Mouse (Mus musculus): ENCODE measurements at regions not wholly inside any gene's neighbourhood (a gene's known extent, or its start where the extent isn't known, plus 50 kb on each side); places are given as distances from the start of the nearest gene placed in this dataset.
A peak's percentile ranks its signal among the peaks of the same experiment; 100 is the strongest.

DNA sequence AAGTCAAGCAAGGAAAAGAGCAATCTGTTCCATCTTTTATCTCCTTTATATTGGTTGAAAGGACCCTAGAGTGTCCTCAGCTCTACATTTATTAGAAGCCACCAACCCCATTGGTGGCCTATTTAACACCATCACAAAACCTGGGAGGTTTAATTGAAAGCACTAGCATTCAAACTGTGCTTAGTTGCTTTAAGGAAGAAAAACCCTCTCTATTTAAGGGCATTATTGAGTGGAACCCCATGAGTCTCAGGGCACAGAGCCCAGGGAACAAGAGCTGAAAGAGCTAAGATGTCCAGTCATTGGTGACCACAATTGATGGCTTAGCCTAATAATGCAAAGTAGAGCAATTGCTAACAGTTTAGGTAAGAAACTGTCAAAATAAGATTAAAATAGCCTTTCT lies 72.6 kb upstream of the Btbd3 start:
- peak; percentile 0 for DNase-seq
- intact Hi-C loops (cut with DNase I), result no loop called here

- intact Hi-C loops (cut with DNase I), result no loop called here
- no peak for DNase-seq
Measured at GRCm38 (mm10) chr2:138184866-138185265, 71.5 kb upstream of the Btbd3 start.

DNA sequence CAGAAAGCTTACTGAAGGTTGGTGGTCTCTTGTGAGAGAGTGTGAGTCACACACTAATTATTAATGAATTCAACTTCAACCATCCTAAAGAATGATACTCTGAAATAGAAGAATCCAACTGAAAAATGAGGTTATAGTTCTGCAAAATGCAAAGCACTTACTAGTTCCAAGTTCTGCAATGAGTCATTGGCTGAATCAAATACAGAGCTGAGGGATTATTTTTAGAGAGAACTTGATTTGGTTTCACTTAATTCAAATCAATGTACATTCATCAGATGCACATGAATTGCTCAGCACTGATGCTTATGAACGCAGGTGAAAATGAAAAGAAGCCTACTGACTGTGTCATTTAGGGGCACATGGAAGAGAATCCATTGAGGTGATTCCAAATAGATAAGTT lies 69.7 kb upstream of the Btbd3 start:
- no peak for DNase-seq
- intact Hi-C loops (cut with DNase I), result no loop called here

- DNase-seq, result no peak
- intact Hi-C loops (cut with DNase I), result no loop called here
Measured at GRCm38 (mm10) chr2:138193529-138193928, 62.8 kb upstream of the Btbd3 start.

DNA sequence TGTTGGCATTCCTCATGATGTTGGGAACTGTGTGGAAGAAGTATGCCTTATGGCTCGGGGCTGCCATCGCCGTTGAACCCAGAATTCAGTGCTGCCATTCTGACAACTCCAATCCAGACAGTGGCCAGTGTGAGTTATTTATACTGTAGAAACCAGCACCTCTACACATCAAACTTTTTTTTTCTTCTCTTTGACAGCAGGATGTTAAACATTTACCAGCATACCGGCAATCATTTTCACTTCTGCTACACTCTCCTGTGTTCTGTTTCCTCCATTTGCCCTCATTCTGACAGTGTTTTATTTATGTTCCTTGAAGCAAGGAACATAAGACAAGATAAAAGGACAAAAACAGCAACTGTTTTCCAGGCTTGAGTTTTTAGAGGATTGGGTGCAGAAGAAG lies 57.3 kb upstream of the Btbd3 start:
- intact Hi-C loops (cut with DNase I), result no loop called here
- no peak for DNase-seq
